Mouse (Mus musculus) erythroblast, embryonic 14.5 days (primary cell): Measurements from ENCODE around the gene Slc38a3.

Experiments
- GATA1 ChIP-seq: IDR thresholded peaks from 2 replicates; pipeline ENCODE4 v1.6.1; 2012; ENCODE audit warnings: low read length, inconsistent platforms, mixed read lengths
- TAL1 ChIP-seq: IDR thresholded peaks from 3 replicates; pipeline ENCODE4 v1.6.1; 2012; ENCODE audit warnings: low read length, inconsistent platforms, mixed read lengths

GRCm38 (mm10) chr9:107653474-107653873 is 15.9 kb downstream of the Slc38a3 start:
- no peak for TF ChIP-seq GATA1
- TF ChIP-seq TAL1 = no peak
